Mouse (Mus musculus) activated CD4-positive, CD25-positive, alpha-beta regulatory T cell, adult 4 months (primary cell): Measurements from ENCODE around the gene Pde2a. TPM values are rescaled to one million over a fixed set of nuclear protein-coding genes. Genes with fewer than 3 reads are reported as not detected.

Experiments used
- ATAC-seq: one replicate; pipeline ENCODE4 v1.8.0; 2017
- polyA plus RNA-seq, 2 experiments: library from polyadenylated mRNA; unstranded; fragments of 100-300 nt; shearing (Covaris generic); gene quantifications; one replicate each; pipeline ENCODE4 v1.2.1; 2017

Pde2a gene
- polyA plus RNA-seq, 2 experiments from 2014 or later = 13.4 to 18.5 TPM

GRCm38 (mm10) chr7:101455141-101455540, 33.6 kb downstream of the Pde2a start:
- no peak for ATAC-seq

DNA sequence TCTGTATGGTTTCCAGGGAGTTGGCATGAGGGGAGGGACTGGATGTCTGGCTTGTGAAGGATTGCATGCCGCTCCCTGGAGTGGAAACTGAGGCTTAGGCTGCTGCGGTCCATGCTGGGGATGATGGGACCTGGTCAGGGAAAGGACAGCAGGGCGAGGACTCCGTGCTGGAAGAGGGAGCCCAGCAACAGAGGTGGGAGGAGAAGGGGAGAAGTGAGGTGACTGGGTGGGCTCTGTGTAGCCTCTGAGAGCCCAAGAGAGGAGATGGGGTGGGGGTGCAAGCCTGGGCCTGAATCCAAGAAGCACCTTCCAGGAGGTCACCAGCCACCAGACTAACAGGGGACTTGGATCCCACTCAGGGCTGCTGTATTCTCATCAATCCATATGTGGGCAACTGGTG, 34.8 kb downstream of the Pde2a start:
- ATAC-seq = no peak

GRCm38 (mm10) chr7:101456789-101457188, 35.3 kb downstream of the Pde2a start:
- ATAC-seq = no peak

GRCm38 (mm10) chr7:101457283-101457682, 35.8 kb downstream of the Pde2a start:
- no peak for ATAC-seq

DNA sequence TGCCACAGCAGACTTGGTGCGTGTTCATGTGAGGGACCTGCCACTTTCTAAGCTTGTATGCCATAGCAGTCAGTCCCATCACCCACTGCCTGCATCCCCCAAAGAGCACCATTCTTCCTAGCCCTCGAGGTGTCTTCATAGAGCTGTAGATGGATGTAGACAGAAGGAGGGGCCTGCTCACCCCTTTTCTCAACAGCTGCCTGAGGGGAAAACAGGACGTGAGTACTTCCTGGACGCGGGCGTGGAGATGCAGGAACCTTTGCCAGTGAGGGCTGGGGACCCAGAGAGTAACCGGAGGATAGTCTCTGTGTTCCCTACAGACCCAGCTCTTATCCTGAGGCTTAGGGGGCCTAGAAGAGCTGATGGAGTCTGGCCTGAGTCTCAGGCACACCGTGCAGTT, 36.3 kb downstream of the Pde2a start:
- peak; percentile 77 for ATAC-seq

DNA sequence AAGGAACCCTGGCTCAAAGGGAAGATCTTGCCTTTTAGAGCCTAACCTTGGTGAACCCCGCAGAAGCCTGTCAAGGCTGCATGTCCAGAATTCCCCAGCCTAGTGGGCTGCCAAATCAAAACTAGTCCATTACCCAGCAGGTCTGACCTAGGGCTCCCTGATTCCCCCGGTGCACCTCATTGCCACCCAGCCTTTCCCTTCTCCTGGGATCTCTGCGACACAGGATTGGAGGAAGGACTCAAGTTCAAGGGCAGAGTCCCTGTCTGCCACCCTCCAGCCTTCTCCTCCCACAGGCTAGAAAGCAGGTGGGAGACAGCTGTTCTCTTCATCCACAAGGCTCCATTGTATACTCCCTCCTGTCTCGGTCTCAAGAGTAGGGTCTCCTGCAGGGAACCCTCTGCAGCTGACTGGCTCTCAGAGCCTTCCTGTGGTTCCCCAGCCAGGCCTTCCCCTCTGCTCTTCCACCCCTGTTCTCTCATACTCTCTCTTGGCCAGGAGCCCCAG, 36.8 kb downstream of the Pde2a start:
- ATAC-seq = no peak

DNA sequence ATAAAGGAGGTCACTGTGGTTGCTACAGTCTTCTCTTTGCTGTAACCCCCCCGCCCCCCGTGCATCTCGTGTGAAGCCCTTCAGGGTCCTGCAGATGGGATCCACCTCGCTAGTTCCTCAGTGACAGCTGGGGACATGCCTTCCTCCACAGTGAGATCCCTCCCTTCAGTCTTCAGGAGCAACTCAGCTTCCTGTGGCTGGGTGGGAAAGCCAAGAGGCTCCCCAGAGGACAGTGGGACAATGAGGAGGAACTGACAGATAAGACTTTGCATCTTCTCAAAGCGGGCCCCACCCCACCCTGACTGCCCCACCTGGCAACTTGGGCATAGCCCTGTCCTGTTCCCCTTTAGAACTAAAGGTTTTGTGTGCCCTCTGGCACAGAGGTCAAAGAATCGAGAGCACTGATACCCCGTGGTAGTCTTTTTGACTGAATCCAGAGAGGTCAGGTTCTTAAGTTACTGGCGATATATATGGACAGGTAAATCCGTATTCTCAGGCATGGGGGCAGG, 37.9 kb downstream of the Pde2a start:
- no peak for ATAC-seq

DNA sequence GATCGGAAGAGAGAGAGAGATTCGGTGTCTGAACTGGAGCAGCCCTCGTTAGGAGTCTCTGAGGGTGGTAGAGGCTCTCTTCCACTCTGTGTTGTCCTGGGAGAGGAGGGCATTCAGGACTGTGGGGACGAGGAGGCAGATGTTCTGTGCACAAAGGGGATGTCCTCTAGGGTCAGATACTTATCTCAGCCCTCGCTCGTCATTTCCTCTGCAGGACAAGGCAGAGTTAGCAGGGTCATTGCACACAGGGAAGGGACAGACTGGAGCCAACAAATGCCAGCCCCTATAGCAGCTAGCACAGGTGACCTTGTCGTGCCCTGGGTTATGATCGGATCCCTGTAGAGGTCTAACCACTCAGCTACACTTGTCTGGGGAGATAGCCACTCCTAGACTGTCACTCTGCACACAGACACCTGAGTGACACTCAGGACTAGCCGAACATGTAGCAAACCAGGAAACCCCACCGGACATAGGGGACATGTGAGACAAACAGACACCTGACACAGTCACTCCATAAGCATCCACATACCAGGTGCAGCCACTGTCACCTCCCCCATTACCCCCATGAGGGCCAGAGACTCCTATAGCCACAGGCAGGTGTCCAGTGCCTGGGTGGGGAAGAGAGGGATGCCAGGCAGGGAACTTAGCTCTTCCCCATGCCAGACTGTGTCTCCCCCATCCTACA, 38.6 kb downstream of the Pde2a start:
- ATAC-seq = no peak

- no peak for ATAC-seq
Observed at GRCm38 (mm10) chr7:101460608-101460957, 39.1 kb downstream of the Pde2a start.

GRCm38 (mm10) chr7:101461571-101461970, 40.1 kb downstream of the Pde2a start:
- no peak for ATAC-seq

DNA sequence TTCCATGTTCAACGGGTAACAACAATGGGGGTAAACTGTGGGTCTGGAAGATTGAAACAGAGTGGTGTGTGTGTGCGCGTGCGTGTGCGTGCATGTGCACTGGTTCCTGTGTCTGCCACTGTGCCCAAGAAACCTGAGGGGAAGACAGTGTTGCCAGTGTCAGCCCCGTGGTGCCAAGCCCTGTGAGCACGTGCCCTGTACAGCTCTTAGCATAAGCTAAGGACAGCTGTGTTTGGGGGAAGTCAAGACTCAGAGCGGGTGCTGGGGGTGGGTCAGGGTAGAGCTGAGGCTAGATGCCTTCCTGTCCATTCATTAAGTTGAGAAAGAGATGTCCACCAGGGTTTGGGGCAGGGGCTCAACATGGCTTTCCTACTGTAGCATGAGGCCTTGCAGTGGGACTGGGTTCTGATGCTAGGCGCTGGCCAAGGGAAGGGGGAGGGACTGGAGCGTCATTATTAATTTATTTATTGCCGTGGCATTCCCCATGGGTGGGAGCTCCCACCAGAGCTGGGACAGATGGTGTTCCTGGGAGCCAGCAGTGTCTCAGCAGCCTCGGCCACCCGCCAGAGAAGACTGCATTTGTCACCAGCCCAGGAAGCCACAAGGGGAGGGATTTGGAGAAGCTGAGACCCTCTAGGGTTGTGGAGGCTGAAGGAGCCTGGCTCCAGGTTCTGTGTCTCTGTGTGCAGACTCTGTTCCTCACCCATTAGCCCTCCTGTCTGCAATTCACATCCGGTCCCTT, 41.0 kb downstream of the Pde2a start:
- ATAC-seq = no peak

GRCm38 (mm10) chr7:101463665-101464271, 42.3 kb downstream of the Pde2a start:
- no peak for ATAC-seq

GRCm38 (mm10) chr7:101464927-101465326, 43.4 kb downstream of the Pde2a start:
- no peak for ATAC-seq

- no peak for ATAC-seq
Observed at GRCm38 (mm10) chr7:101465392-101465791, 43.9 kb downstream of the Pde2a start.

GRCm38 (mm10) chr7:101465850-101466580, 44.5 kb downstream of the Pde2a start:
- peak; percentile 74 for ATAC-seq

GRCm38 (mm10) chr7:101466581-101467081, 45.1 kb downstream of the Pde2a start:
- ATAC-seq = peak; percentile 87

DNA sequence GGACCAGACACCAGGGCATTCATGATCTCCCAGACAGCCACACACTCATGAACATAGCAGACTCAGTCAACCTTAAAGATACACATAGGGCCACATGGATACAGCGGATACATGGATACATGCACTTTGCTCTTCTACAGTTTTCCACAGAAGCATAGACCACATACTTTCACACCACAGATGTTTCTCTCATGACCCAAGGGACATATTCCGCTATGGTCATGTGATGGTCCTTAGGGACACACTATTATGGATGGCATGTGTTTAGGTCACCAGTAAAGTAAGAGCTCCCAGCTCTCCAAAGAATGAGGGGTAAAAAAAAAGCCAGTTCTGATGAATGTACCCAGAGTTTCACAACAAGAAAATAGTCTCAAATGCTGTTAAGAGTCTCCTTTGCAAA, 49.9 kb downstream of the Pde2a start:
- ATAC-seq = no peak

DNA sequence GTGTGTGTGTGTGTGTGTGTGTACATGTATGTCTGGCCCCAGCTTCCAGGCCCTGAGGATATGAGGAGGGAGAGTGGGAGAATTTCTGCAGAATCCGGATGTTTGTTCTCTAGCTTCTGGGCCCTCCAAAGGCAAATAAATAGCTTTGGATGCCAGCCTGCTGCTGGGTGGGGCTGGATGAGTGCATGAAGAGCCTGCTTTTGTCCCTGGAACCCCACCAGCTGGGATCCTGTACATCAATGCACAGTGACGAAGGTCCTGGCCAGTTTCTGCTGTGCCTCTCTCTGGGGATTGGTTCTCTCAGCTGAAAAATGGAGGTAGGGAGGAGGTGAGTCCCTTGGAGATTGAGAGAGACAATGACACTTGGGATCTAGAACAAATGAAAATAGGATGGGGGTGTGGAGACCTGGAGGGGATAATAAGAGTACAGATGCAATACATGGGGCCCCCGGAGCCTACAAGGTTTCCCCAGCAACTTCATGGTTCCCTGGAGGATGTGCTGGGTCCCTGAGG, 50.5 kb downstream of the Pde2a start:
- ATAC-seq = no peak

DNA sequence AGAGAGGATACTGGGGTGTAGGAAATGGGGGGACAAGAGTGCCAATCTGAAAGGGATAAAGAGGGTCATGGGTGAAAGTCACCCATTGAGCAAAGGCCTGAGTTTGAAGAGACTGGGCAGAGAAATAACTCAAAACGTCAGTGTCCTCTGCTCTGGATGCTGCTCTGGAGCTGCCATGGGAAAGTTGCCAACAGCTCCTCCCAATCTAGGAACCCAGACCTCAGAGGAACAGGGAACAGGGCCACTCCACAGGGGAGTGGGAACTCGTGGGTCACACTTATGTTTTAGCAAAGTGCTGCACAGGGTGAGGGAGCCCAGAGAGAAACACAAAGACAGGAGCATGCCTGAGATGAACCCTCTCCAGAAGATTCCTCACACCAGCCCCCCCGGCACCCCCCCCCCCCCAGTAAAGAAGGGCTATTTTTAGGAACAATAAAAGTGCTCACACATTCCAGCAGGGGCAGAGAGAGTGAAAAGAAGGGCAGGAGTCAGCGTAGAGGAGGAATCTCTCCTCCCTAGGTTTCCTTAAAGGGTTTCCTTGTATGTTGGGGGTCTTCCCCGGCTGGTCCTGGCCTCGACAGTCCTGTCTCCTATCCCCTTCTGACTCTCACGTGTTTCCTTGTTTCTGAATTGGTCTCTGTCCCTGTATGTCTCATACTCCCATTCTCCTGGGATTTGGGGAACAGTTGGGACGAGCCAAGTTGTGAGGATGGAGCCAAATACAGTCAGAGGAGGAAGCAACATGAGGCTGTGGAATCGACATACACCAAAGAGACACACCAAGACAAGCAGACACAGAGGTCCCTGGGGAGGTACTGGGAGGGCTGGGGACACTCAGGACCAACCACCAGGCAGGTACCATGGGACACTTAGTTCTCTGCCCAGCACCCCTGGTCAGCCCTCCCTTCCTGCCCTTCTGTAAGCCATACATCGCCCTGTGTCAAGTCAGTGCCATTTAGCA, 51.4 kb downstream of the Pde2a start:
- ATAC-seq = no peak

DNA sequence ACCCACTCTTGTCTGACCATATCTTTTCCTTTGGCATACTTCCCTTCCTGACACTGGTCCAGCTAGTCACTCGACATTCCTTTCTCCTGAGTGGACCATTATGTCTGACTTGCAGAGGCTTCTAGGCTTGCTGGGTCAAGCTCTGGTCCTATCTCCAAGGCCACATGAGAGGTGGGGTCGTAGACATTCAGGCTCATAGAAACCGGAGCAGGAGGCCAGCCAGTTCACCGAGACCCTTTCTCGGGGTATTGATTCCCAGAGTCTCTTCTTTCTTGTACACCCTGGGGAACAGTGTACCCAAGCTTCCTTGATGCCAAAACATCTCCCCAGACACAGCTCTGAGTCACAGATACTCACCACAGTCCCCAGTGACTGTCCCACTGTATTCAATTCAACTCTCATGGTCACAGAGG, 52.9 kb downstream of the Pde2a start:
- ATAC-seq = no peak

DNA sequence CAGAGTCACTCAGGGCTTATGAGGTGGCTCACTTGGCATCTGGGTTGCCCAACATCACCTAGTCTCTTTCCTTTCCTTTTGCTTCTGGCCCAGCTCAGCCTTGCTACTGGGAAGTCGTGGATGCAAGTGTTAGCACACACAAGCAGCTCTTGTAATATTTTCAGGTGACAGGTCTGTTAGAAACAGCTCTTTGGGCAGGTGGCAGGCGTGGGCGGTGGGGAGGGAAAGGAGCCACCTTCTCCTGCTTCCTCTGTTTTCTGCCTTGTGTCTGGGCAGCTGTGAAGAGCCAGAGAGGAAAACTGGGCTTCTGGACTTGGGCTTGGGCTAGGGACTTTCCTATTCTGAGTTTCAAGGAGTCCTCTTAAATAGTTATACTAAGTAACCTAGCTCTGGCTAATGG, 54.5 kb downstream of the Pde2a start:
- ATAC-seq = no peak
